Mouse (Mus musculus) embryonic facial prominence, embryonic 14.5 days (tissue): ENCODE results near the gene Pgam1. TPM values are rescaled to one million over a fixed set of nuclear protein-coding genes. Genes with fewer than 3 reads are reported as not detected.
"Not testable (repeated sequence)": the region's sequence is repeated elsewhere in the genome, so short reads cannot be mapped to it uniquely, and the experiment has no call there.

Source experiments
- ATAC-seq: fragments of 200-750 bp; cut with Nextera tagmentation; 2 replicates; pipeline ENCODE4 v1.8.0; 2017; ENCODE audit warnings: low read depth, moderate number of reproducible peaks, moderate TSS enrichment
- DNase-seq: peaks from one replicate; pipeline ENCODE4 v3.0.0-alpha.2; 2015; ENCODE audit warnings: low spot score
- H3K27ac ChIP-seq: fragments of 300-500 bp; sonication (generic); replicated peaks from 2 replicates; pipeline ENCODE4 v1.5.1; 2014; ENCODE audit warnings: low read depth, mild to moderate bottlenecking, low read length, moderate library complexity
- H3K27me3 ChIP-seq: fragments of 300-500 bp; sonication (generic); replicated peaks from 2 replicates; pipeline ENCODE4 v1.6.1; 2014; ENCODE audit warnings: low read length; ENCODE audit not compliant: control insufficient read depth, insufficient read depth
- H3K36me3 ChIP-seq: fragments of 300-500 bp; sonication (generic); 2 replicates; pipeline ENCODE4 v1.6.1; 2014; ENCODE audit warnings: low read length, mixed read lengths; ENCODE audit not compliant: control insufficient read depth, insufficient read depth
- H3K4me1 ChIP-seq: fragments of 300-500 bp; sonication (generic); 2 replicates; pipeline ENCODE4 v1.6.1; 2014; ENCODE audit warnings: antibody characterized with exemption, low read length; ENCODE audit not compliant: control insufficient read depth, insufficient read depth
- H3K4me2 ChIP-seq: fragments of 300-500 bp; sonication (generic); 2 replicates; pipeline ENCODE4 v1.6.1; 2014; ENCODE audit warnings: low read depth, mild to moderate bottlenecking, low read length, moderate library complexity, mixed read lengths
- H3K4me3 ChIP-seq: fragments of 300-500 bp; sonication (generic); 2 replicates; pipeline ENCODE4 v1.5.1; 2014; ENCODE audit warnings: low read depth, mild to moderate bottlenecking, low read length
- H3K9ac ChIP-seq: fragments of 300-500 bp; sonication (generic); 2 replicates; pipeline ENCODE4 v1.6.1; 2014; ENCODE audit warnings: low read depth, mild to moderate bottlenecking, low read length, moderate library complexity, mixed read lengths
- H3K9me3 ChIP-seq: fragments of 300-500 bp; sonication (generic); 2 replicates; pipeline ENCODE4 v1.6.1; 2016; ENCODE audit warnings: low read length; ENCODE audit not compliant: control insufficient read depth
- WGBS: fragments of 180-500 bp; shearing (Covaris S2); extraction: QIAGEN DNeasy Blood & Tissue Kit; methylation state at CpG from one replicate; pipeline ENCODE4 v1.1.7; 2014; 5-methylcytosine and 5-hydroxymethylcytosine counted together
- polyA plus RNA-seq: library from polyadenylated mRNA; unstranded; fragments of >200 nt; fragmentation: Nextera tagmentation; extraction: Ambion mirVana; gene quantifications from 2 replicates; pipeline ENCODE4 v1.2.1, GENCODE M21; 2014

Gene Pgam1
- 522 and 549 TPM in 2 replicates for polyA plus RNA-seq

GRCm38 (mm10) chr19:41911178-41912073 lies at the start of gene Pgam1:
Pgam1 (plus strand) TSS chr19:41911923.
- H3K27ac ChIP-seq = peak within 1 kb of the TSS; percentile 91
- H3K4me3 ChIP-seq = peak within 1 kb of the TSS; percentile 97
- no peaks in the 10 kb centered on the region for H3K27me3 ChIP-seq
- H3K9ac ChIP-seq = peak within 1 kb of the TSS; percentile 94
- DNase-seq (peak; percentile 99), ATAC-seq (peak; percentile 95)
- peaks cover 8% of the 10 kb centered on the region for H3K36me3 ChIP-seq
- H3K4me2 ChIP-seq = peak within 1 kb of the TSS; percentile 87
- H3K4me1 ChIP-seq = peaks cover 13% of the 10 kb centered on the region; the same call in 1 of the 2 replicates
- 10% methylated on average over 26 of the region's 54 CpGs for WGBS
- no peaks in the 10 kb centered on the region for H3K9me3 ChIP-seq

- H3K4me3 ChIP-seq = no peak overlapping the region
- H3K4me1 ChIP-seq = no peaks in the 10 kb centered on the region
- ATAC-seq (peak; percentile 77), DNase-seq (peak; percentile 58)
- no peak overlapping the region for H3K27ac ChIP-seq
- 88% methylated on average over 8 of the region's 8 CpGs for whole genome bisulfite sequencing
- H3K27me3 ChIP-seq = no peaks in the 10 kb centered on the region
- H3K9ac ChIP-seq = no peak overlapping the region
- no peaks in the 10 kb centered on the region for H3K9me3 ChIP-seq
- H3K4me2 ChIP-seq = no peak overlapping the region
- peaks cover 85% of the 10 kb centered on the region for H3K36me3 ChIP-seq
These were observed 45.0 kb upstream of the Pgam1 start for GRCm38 (mm10) chr19:41866707-41867106.

- no peaks in the 10 kb centered on the region for H3K4me1 ChIP-seq
- H3K27ac ChIP-seq = no peak overlapping the region
- no peak overlapping the region for H3K4me2 ChIP-seq
- no peak overlapping the region for H3K9ac ChIP-seq
- no peak overlapping the region for H3K4me3 ChIP-seq
- H3K27me3 ChIP-seq = no peaks in the 10 kb centered on the region
- peaks cover 84% of the 10 kb centered on the region for H3K36me3 ChIP-seq
- no peak for DNase-seq
- no peak for ATAC-seq
- H3K9me3 ChIP-seq = no peaks in the 10 kb centered on the region
- 93% methylated on average over 5 of the region's 5 CpGs for WGBS
These were observed 42.4 kb upstream of the Pgam1 start for GRCm38 (mm10) chr19:41869296-41869695.

GRCm38 (mm10) chr19:41869946-41870345 lies 41.8 kb upstream of the Pgam1 start:
- H3K36me3 ChIP-seq = peaks cover 90% of the 10 kb centered on the region
- not testable (repeated sequence) for ATAC-seq

GRCm38 (mm10) chr19:41872285-41872684 lies 39.4 kb upstream of the Pgam1 start:
- Histone ChIP-seq H3K4me1 (no peaks in the 10 kb centered on the region), H3K36me3 (peaks cover 90% of the 10 kb centered on the region), H3K9ac (no peak overlapping the region), H3K9me3 (no peaks in the 10 kb centered on the region), H3K27ac (no peak overlapping the region), H3K27me3 (no peaks in the 10 kb centered on the region), H3K4me3 (no peak overlapping the region), H3K4me2 (no peak overlapping the region)
- DNase-seq = no peak
- ATAC-seq = no peak
- WGBS = 87% methylated on average over 2 of the region's 2 CpGs

More at GRCm38 (mm10) chr19:41869946-41870345, 41.8 kb upstream of the Pgam1 start:
- not testable (repeated sequence) for H3K4me2 ChIP-seq, H3K4me3 ChIP-seq, H3K9me3 ChIP-seq, H3K27me3 ChIP-seq, DNase-seq, H3K9ac ChIP-seq, H3K27ac ChIP-seq, H3K4me1 ChIP-seq
- WGBS = 66% methylated on average over 5 of the region's 5 CpGs

- no peaks in the 10 kb centered on the region for H3K4me1 ChIP-seq
- ATAC-seq = no peak
- no peaks in the 10 kb centered on the region for H3K27me3 ChIP-seq
- peaks cover 82% of the 10 kb centered on the region for H3K36me3 ChIP-seq
- no peak overlapping the region for H3K4me2 ChIP-seq
- DNase-seq = no peak
- 90% methylated on average over 14 of the region's 14 CpGs for WGBS
- no peak overlapping the region for H3K4me3 ChIP-seq
- H3K9me3 ChIP-seq = no peaks in the 10 kb centered on the region
- no peak overlapping the region for H3K9ac ChIP-seq
- no peak overlapping the region for H3K27ac ChIP-seq
These were observed 37.4 kb upstream of the Pgam1 start for GRCm38 (mm10) chr19:41874356-41874755.

GRCm38 (mm10) chr19:41881842-41882241 lies 29.9 kb upstream of the Pgam1 start:
- Histone ChIP-seq H3K4me1 (no peaks in the 10 kb centered on the region), H3K4me2 (no peak overlapping the region), H3K27me3 (no peaks in the 10 kb centered on the region), H3K27ac (no peak overlapping the region), H3K36me3 (peaks cover 69% of the 10 kb centered on the region), H3K4me3 (no peak overlapping the region), H3K9ac (no peak overlapping the region), H3K9me3 (no peaks in the 10 kb centered on the region)
- DNase-seq (no peak), ATAC-seq (no peak)
- WGBS = 96% methylated on average over 4 of the region's 4 CpGs

GRCm38 (mm10) chr19:41883882-41884281 lies 27.8 kb upstream of the Pgam1 start:
- Histone ChIP-seq H3K27me3 (no peaks in the 10 kb centered on the region), H3K4me3 (no peak overlapping the region), H3K27ac (no peak overlapping the region), H3K36me3 (peaks cover 73% of the 10 kb centered on the region), H3K9ac (no peak overlapping the region), H3K9me3 (no peaks in the 10 kb centered on the region), H3K4me1 (no peaks in the 10 kb centered on the region), H3K4me2 (no peak overlapping the region)
- ATAC-seq (no peak), DNase-seq (no peak)
- WGBS = 91% methylated on average over 9 of the region's 9 CpGs

GRCm38 (mm10) chr19:41888191-41888590 lies 23.5 kb upstream of the Pgam1 start:
- Histone ChIP-seq H3K27ac (no peak overlapping the region), H3K4me3 (no peak overlapping the region), H3K9me3 (no peaks in the 10 kb centered on the region), H3K4me2 (no peak overlapping the region), H3K27me3 (no peaks in the 10 kb centered on the region), H3K9ac (no peak overlapping the region), H3K36me3 (peaks cover 83% of the 10 kb centered on the region), H3K4me1 (no peaks in the 10 kb centered on the region)
- ATAC-seq = no peak
- no peak for DNase-seq
